Mouse (Mus musculus) olfactory bulb, adult 2 months (tissue): ENCODE data around the gene Rnf43.

Experiments used
- CTCF ChIP-seq: fragments of 200-500 bp; IDR thresholded peaks from 2 replicates; pipeline ENCODE4 v1.5.1; 2012; ENCODE audit warnings: low read depth, mild to moderate bottlenecking, low read length, moderate library complexity; ENCODE audit not compliant: insufficient read depth
- POLR2A ChIP-seq: fragments of 200-500 bp; IDR thresholded peaks from 2 replicates; pipeline ENCODE4 v1.6.1; 2012; ENCODE audit warnings: mild to moderate bottlenecking, low read depth, low read length, moderate library complexity; ENCODE audit not compliant: insufficient read depth

DNA sequence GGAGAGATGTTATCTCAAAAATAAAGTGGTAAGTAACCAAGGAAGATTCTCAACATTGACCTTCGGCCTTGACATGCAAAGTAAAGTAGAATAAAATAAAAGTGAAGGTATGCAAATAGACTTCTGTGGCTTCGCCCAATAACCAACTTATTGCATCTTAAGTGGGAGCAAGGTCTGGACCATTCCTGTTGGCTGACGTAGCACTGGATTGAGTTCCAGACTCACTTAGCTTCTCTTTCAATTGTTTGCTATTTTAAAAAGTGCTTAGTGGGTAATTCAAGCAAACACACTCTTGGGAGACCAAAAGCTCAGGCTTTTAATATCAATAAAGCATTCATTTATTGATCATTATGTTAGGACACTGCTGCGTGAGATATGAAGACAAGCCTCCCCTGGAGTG, 35.6 kb downstream of the Rnf43 start:
- TF ChIP-seq CTCF (no peak), POLR2A (no peak)
